Mouse (Mus musculus) G1E (cell line): Measurements from ENCODE around the gene Itprid1.

ENCODE experiments used
- CTCF ChIP-seq: IDR thresholded peaks from 2 replicates; pipeline ENCODE4 v1.5.1; 2012; ENCODE audit warnings: low read depth, low read length, inconsistent platforms, mixed read lengths
- GATA1 ChIP-seq: IDR thresholded peaks from 2 replicates; pipeline ENCODE4 v1.6.1; 2012; ENCODE audit warnings: borderline replicate concordance, low read length, inconsistent platforms, mixed read lengths
- POLR2AphosphoS5 ChIP-seq: IDR thresholded peaks from 2 replicates; pipeline ENCODE4 v1.6.1; 2012; ENCODE audit warnings: low read depth, low read length, inconsistent platforms; ENCODE audit not compliant: insufficient replicate concordance

GRCm38 (mm10) chr6:56012384-56012783 lies 175.7 kb downstream of the Itprid1 start:
- TF ChIP-seq GATA1: no peak
- TF ChIP-seq CTCF: no peak
- TF ChIP-seq POLR2AphosphoS5: no peak
